Mouse (Mus musculus): ENCODE results near the gene Rasa2.
"Not testable (repeated sequence)": the region's sequence is repeated elsewhere in the genome, so short reads cannot be mapped to it uniquely, and the experiment has no call there.

The Rasa2 gene

GRCm38 (mm10) chr9:96529961-96530673 lies 101.3 kb downstream of the Rasa2 start:
- no peak for DNase-seq (ENCODE audit: low read depth, low spot score)

- no peak for DNase-seq (ENCODE audit: low read depth, low spot score)
Measured at GRCm38 (mm10) chr9:96526011-96526410, 105.4 kb downstream of the Rasa2 start.

DNA sequence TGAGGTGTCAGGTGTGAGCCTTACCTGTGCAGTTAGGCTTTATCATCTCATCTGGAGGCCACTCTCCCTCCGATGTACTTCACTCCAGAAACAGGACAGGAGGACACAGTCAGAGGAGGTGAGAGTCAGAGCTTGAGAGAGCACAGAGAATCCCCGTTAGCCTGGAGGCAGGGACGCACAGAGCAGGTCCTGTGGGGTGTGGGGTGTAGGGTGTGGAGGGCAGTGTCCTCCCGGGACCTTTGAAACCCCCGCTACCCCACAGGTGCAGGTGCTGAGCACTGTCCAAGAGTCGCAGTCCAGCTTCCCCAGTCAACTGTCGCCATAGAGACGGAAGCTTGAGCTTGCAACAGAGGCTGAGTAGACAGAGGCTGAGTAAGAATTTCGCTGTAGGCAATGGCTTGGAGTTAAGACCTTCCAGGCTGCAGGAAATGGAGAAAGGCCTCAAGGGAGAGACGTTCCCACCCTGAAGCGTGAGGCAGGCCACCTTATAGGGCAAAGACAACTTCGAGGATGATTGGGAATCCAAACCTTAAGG lies 106.4 kb downstream of the Rasa2 start, which contains the start of gene Gm28729:
Gene Gm28729 (minus strand): TSS at position 293 of the 535 bp plus-strand sequence.
- DNase-seq (ENCODE audit: low read depth, low spot score), result no peak

- DNase-seq (ENCODE audit: low read depth, low spot score), result no peak
Measured at GRCm38 (mm10) chr9:96523148-96523547, 108.3 kb downstream of the Rasa2 start.

DNA sequence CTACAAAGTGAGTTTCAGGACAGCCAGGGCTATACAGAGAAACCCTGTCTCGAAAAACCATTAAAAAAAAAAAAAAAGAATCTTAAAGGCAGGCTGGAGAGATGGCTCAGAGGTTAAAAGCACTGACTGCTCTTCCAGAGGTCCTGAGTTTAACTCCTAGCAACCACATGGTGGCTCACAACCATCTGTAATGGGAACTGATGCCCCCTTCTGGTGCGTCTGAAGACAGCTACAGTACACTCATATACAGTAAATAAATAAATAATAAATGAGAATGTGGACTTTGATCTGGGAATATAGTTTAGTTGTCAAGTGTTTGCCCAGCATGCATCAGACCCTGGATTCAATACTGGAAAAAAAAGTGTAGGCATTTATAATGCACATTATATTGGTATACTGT lies 109.8 kb downstream of the Rasa2 start:
- not testable (repeated sequence) for DNase-seq (ENCODE audit: low read depth, low spot score)

DNA sequence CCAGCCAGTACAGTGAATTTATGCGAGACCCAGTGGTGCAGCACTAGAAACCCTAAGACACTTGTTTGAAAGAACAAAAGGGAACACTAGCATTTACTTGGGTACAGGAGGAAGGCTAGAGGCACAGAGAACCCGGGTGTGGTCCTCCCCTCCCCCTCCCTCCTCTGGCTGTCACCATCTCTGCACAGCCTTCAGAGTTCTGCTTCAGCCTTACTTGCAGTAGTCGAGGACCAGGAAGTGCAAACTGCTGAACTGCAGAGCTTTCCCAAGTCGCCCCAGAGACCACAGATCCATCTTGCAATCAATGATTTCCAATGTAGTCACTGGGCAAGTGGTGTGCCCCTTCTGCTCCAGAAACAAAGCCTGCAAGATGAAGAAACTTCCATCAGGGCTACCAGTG lies 114.0 kb downstream of the Rasa2 start:
- DNase-seq (ENCODE audit: low read depth, low spot score), result no peak

- DNase-seq (ENCODE audit: low read depth, low spot score), result no peak
Measured at GRCm38 (mm10) chr9:96516806-96517205, 114.6 kb downstream of the Rasa2 start.

DNA sequence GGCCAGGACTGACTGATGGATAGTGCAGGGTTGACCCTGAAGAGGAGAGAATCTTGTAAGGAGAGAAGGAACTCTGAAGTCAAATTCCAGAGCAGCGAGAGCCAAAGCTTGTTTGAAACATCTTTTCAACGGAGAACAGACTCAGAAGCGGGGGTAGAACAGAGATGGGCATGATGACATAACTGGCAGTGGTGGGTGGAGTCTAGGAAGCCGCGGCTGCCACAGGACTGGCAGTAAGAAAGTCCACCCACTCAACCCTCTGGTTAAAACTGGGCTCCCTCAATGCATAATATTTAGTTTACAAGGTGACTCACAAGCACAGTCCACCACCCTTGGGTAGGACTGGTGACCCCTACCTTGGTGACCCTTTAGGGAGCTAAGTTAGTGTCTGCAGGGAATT lies 115.7 kb downstream of the Rasa2 start:
- DNase-seq (ENCODE audit: low read depth, low spot score), result no peak

DNA sequence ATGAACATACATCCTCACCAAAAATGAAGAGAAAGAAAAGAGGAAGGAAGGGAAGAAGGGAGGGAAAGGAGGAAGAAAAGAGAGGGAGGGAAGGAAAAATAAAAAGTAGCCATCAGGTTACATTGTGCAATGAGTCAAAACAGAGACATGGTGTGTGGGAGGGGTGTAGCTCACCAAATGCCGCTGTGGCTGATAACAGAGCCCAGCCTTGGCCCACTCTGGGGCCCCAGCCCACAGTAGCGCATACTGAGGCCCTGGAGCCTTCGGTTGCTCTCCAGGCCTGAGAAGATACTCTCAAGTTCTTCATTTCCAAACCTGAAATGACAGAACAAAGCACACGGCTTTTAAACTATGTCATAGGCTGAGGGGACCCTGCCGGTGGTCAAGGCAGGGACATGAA lies 117.1 kb downstream of the Rasa2 start:
- no peak for DNase-seq (ENCODE audit: low read depth, low spot score)

GRCm38 (mm10) chr9:96506011-96506498 lies 125.4 kb downstream of the Rasa2 start:
- DNase-seq (ENCODE audit: low read depth, low spot score), result peak; percentile 30

DNA sequence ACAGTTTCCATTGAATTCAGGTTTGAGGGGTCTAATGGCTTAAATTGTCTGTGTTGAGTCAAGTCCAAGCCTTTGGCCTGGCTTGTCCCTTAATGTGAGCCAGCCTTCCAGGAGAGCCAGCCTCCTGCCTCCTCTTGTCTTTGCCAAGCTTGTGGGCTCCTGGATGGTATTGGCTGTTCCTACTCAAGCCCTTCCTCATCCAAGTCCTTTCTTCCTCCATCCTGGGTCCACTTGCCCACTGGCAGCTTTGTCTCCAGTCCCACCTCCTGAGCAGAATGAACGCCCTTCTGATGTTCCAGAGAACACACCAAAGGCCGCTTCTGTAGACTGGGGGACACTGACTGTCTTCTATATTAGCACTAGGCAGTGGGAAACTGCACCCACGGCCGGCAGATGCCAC lies 126.3 kb downstream of the Rasa2 start:
- DNase-seq (ENCODE audit: low read depth, low spot score), result no peak

DNA sequence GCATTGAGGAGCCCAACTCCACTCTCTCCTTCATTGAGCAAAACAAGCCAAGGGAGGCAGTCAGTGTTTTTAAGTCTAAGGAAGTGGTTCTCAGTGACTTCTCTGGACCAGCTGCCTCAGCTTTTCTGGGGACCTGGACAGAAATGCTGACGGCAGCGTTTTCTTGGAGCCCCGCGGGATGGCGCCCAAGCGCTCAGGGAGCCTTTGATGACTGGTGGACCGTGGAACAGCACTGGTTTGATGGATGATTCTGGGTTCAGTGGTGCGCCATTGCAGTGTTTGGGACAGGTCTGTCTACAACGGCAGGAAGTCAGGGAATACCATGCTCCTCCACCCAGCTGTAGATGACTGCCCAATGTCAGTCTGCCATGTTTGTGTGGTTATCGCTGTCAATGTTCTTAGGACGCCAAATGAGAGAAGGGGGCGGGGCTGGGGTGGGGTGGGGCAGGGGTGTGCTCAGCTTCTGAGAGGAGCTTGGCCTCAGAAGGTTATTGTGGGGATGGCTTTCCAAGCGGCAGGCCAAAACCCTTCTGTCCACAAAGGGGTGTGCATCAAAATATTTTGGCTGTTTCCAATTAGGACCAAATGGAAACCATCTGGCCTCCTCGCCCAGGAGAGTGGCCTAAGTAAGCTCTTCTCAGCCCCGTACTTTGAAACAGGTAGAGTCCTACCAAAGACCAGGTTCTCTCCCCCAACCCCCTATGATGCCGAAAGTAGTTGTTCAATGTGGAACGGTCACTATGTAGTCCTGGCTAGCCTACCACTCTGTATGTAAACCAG lies 127.1 kb downstream of the Rasa2 start:
- no peak for DNase-seq (ENCODE audit: low read depth, low spot score)

DNA sequence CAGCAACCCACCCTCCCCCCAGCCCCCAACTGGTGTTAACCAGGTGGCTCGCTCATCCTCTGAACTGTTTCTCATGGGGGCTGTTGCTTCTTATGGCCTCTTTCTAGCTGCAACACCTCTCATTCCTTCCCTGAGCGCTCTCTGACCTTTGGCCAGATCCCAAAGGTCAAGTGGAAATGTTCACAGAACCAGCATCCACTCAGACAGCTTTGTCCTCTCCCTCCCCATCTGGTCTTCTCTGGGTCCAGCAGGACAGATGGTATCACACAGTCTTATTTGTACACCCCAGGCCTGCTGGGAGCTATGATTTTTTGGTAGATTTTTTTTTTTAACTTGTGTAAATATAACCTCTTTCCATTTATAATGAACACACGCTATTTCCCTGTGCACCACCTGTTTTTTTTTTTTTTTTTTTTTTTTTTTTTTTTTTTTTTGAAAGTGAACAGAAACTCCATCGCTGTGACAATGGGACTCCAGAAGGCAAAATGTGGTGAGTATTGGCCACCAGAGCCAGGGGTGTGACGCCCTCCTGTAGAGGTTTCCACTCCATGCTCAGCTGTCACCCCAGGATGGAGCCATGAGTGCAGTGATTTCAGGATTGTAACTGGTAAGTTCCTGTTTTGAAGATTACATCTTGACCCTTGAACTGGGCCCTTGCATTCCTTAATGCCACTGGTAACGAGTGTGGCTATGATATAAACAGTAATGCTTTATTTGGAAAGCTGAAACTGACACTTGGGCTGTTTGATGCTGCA lies 128.4 kb downstream of the Rasa2 start:
- no peak for DNase-seq (ENCODE audit: low read depth, low spot score)

DNA sequence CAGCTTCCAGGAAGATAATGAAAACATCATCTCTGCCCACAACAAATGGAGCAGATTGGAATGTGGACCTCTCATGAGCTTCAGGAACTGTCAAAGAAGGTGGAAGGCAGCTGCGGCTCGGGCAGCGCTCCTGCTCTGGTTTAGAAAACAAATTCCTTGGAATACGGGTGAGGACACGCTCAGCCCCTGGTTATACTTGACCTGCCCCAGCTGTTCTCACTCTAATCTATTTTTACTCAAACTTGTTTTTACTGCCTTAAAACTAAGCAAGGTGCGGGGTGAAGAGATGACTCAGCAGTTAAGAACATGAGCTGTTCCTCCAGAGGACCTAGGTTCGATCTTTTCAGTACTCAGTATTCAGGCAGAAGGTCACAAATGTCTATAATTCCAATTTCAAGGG lies 130.2 kb downstream of the Rasa2 start:
- DNase-seq (ENCODE audit: low read depth, low spot score), result no peak

- no peak for DNase-seq (ENCODE audit: low read depth, low spot score)
Measured at GRCm38 (mm10) chr9:96493212-96493611, 138.2 kb downstream of the Rasa2 start.

- no peak for DNase-seq (ENCODE audit: low read depth, low spot score)
Measured at GRCm38 (mm10) chr9:96491810-96492209, 139.6 kb downstream of the Rasa2 start.
